Mouse (Mus musculus): ENCODE data around the gene Fbxl8. TPM values are rescaled to one million over a fixed set of nuclear protein-coding genes. Genes with fewer than 3 reads are reported as not detected.
"Not testable (repeated sequence)": the region's sequence is repeated elsewhere in the genome, so short reads cannot be mapped to it uniquely, and the experiment has no call there.

Fbxl8 gene
- total RNA-seq, 2 experiments from 2014 or later = 3.3 to 3.6 TPM

DNA sequence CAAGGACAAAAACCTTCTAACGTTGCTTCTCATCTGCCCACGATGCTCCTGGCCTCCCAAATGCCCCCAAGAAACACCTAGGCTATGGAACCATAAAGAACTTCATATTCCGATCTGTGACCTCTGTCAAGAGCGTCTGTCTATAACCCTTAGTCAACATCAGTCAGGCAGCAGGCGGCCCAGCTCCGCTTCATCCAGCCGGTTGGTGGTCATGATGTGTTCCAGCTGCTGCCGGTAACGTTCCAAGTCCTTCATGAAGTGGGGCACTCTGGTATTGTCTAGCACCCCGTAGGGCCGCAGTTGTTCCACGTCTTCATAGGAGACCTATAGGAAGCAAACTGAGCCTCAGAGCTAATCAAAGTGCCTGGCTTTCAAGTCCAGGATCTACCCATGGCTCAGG is 17.4 kb downstream of the Fbxl8 start:
- no peak for DNase-seq

DNA sequence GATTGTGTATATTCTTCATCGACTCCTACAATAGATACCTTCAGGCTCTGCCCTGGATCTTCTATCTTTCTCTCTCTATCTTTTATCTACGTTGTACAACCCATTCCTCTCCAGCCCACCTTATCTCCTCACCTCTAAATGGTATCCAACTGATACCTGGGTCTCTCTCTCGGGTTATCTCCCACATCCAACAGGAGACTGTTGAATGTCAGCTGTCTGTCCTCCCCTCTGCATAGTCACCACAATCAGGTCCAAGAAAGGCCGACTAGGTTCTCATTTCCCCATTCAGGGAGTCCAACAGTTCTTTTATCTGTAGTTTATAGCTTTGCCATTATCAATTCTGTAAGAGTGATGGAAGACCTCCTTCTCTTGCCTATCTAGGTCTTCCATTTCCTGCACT is 17.8 kb downstream of the Fbxl8 start:
- no peak for DNase-seq

DNA sequence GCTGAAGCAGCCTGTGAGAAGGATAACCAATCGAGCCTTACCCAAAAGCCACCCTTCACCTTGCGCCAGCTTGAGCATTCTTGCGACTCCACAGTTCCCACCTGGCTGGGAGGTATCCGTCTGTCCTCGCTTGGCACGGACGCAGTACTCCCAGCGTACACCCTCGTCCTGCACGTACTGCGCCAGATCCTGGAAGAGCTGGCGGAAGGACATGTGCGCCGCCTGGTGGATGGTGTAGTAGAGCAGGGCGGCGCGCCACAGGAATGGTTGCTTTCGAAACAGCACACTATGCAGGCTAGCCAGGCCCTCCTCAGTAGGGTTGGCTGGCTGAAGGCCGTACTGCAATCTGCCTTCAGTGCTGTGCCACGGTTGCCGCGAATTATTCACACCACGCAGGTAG is 18.6 kb downstream of the Fbxl8 start:
- DNase-seq = peak; percentile 78 to 79

GRCm38 (mm10) chr8:105285514-105285913 is 21.1 kb downstream of the Fbxl8 start:
- DNase-seq = no peak

DNA sequence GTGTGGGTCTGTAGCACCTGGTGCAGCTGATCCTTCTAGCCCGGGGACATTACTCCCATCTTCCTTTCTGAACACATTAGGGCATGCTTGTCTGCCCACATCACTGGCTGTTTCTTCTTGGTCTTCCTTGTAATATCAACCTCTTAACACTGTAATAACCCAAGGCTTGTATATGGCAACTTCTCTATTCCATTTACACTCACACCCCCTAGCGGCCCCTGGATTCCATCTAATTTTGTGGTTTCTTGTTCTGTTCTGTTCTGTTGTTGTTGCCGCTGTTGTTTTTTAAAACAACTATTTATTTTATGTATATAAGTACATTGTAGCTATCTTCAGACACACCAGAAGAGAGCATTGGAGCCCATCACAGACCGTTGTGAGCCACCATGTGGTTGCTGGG is 22.5 kb downstream of the Fbxl8 start:
- DNase-seq = no peak

GRCm38 (mm10) chr8:105288231-105288630 is 23.8 kb downstream of the Fbxl8 start:
- no peak for DNase-seq

DNA sequence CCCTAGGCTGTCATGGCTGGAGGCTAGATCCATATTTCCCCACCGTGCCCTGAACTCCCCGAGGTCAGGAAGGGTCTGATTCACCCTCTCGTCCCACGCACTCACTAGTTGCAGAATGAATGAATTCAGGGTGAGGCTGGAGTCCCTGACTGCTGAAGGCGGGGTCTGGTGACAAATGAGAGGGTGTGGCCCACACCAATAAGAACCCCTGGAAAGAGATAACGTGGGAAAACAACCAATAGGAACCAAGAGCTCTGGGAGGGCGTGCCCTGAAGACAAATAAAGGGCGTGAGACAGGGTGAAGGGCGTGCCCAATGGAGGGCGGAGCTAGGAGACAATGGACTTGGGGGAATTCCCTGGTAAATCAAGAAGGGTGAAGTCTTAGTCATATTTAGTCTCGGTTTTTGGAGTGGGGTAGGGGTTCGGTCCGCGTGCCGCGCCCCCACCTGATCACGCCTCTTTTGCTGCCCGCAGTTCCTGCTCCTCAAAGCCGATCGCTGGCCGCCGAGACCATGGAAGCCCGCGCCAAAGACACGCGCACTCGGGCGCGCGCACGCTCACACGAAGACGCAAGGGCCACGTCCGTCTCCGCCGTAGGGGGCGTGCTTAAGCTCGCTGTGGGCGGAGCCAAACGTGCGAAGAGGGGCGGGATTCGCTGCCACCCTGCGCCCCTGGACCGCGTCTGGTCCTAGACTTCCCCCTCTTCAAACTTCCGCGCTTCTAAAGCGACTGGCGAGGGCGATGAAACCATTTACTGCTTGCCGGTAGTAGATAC is 24.7 kb downstream of the Fbxl8 start:
- DNase-seq = peak; percentile 93 to 95

- DNase-seq = peak; percentile 59 to 63
Observed at GRCm38 (mm10) chr8:105289805-105290460, 25.5 kb downstream of the Fbxl8 start, which contains the start of gene 4931428F04Rik. Gene 4931428F04Rik (minus strand): TSS chr8:105289864.

DNA sequence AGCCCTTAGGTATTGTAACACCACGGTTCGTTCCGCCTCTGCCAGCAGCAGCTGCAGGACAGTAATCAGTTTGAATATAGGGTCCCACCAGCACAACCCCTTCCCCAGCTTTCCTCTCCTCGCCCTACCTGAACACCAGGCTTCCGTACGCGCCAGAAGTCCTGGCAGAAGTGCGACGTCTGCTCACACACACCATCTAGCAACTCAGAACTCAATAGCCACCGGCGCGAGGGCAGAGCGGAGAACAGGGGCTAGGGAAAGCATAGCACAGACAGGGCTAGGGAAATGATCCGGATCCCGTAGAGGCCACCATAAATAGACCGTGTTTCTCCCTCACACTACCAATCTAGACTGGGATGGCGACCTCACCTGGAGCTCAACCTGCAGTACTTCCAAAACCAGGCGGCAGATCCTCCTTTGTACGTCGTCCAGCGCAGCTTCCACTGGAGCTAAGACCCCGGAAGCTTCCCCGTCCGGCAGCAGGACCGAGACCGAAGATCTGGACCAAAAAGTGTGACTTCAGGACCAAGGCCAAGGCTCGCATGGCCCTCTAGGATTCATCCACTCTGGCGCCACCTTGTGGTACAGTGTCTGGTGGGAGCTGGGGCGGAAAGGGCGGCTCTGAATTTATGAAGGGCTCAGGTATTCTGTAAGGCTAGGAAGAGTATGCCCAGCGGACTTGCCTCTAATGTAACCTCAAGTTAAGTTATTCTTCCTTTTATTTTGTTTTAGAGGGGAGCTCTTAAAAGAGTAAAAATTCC is 26.3 kb downstream of the Fbxl8 start:
- DNase-seq = peak; percentile 90 to 92

DNA sequence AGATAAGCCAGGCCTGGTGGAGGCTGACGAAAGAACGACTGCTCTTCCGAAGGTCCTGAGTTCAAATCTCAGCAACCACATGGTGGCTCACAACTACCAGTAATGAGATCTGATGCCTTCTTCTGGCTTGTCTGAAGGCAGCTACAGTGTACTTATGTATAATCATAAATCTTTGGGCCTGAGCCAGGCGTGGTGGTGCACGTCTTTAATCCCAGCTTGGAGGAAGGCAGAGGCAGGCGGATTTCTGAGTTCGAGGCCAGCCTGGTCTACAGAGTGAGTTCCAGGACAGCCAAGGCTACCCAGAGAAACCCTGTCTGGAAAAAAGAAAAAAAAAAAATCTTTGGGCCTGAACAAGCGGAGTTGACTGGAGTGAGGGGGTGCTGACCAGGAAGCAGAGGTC is 26.9 kb downstream of the Fbxl8 start:
- not testable (repeated sequence) for DNase-seq

DNA sequence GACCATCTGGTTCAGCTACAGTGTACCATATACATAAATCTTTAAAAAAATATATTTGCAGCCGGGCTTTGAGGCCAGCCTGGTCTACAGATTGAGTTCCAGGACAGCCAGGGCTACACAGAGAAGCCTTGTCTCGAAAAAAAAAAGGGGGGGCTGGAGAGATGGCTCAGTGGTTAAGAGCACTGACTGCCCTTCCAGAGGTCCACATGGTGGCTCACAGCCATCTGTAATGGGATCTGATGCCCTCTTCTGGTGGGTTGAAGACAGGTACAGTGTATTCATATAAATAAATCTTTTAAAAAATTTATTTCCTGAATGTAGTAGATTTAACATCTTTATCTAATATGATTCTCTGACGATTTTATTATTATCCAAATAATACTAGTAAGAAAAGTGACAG is 27.4 kb downstream of the Fbxl8 start:
- DNase-seq = not testable (repeated sequence)

DNA sequence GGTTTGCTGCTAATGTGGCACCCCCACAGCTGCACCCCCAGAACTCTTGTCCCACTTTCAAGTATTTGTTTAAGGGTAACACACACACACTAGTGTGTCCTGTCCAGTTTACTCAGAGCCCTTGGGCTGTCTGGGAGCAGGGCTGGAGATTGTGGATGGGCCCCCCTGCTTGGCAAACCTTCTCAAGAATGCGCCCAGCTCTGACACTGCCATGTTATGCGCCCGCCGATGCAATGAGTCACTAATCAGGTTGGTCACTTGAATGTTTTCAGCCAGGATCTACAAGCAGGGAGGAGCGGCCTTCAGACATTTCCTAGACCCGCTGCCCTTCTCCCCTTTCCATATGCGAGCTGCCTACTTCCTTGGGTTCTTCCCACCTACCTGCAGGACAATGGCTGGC is 28.0 kb downstream of the Fbxl8 start:
- DNase-seq = no peak

- no peak for DNase-seq
Observed at GRCm38 (mm10) chr8:105293405-105293804, 29.0 kb downstream of the Fbxl8 start.

DNA sequence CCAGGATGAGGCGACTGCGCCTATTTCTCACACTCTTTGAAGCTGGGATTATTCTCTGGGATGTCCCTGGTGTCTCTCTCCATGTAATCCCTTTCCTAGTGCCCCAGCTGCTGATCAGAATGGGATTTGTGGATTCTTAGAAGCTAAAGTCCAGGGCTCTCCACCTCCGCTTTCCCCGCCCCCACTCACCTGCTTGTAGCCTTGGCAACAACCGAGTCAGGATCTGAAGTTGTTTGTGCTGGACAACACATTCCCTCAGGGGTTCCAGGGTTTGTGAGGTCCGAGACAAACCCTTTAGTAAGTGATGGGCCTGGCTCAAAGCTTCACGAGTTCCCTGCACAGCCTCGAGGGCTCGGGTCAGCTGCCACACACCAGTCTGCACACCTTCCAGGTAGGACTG is 30.3 kb downstream of the Fbxl8 start:
- no peak for DNase-seq

- DNase-seq = no peak
Observed at GRCm38 (mm10) chr8:105295256-105295655, 30.8 kb downstream of the Fbxl8 start.

GRCm38 (mm10) chr8:105295895-105296573 is 31.6 kb downstream of the Fbxl8 start, which contains the start of gene Exoc3l:
Gene Exoc3l (minus strand): TSS chr8:105296101.
- peak; percentile 81 to 82 for DNase-seq

- peak; percentile 96 to 97 for DNase-seq
Observed at GRCm38 (mm10) chr8:105297511-105298192, 33.2 kb downstream of the Fbxl8 start, which contains the start of gene E2f4. Gene E2f4 (plus strand): TSS chr8:105297663.

DNA sequence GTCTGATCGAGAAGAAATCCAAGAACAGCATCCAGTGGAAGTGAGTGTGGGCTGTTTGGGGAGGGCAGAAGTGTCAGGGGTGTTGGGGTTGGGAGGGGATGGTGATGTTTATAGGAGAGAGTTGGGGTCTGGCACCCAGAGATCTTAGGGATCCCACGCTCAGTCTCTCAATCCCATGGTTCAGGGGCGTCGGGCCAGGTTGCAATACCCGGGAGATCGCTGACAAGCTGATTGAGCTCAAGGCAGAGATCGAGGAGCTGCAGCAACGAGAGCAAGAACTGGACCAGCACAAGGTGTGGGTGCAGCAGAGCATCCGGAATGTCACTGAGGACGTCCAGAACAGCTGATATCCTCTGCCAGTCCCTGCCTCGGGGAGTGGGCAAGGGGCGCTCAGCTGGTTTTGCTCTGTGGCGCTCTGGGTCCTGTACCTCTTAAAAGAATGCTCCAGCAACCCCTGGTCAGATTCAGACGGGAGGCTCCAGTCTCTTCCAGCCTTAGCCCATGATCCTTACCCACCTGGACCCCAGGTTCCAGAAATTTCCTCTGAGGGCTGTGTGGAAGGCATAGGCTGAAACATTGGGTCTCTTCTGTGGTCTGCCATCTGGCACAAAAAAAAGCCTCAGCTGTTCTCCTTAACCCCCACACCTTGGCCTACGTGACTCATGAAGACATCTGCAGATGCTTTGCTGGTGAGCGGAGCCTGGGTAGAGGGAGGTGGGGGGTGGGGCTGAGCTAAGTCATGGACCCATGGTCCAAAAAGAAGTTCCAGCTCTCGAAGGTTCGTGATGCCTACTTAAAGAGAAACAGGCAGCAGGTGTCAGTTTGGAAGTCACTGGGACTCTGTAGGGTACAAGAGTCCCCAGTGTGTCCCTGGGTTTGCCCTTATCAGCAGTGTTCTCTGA is 34.2 kb downstream of the Fbxl8 start:
- DNase-seq = no peak

DNA sequence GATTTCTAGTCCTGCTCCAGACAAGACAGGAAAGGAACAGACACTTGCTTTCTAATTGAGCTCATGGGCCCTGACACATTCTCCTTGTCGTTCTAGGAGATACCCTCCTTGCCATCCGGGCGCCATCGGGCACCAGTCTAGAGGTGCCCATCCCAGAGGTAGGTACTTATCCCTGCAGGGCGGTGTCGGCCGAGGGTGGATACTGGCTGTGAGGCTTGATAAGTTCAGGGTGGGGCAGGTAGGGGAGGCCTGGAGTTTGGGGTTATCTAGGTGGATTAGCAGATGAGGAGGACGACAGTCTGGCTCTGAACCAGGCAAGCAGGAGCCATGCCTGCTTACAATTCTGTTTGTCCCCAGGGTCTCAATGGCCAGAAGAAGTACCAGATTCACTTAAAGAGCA is 35.5 kb downstream of the Fbxl8 start:
- no peak for DNase-seq

DNA sequence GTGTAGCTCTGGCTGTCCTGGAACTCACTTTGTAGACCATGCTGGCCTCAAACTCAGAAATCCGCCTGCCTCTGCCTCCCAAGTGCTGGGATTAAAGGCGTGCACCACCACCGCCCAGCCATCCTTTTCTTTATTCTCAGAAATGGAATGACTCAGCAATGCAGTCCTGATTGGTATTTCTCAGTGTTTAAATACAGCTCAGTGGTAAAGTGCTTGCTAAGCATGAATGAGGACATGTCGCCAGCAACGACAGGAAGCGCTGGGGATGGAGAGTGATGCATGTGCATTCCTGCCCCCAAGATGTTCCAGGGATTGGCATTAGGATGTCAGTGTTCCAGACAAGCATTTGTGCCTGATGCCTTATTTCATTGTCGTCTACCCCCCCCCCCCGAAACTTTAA is 38.9 kb downstream of the Fbxl8 start:
- DNase-seq = no peak
